Mouse (Mus musculus) heart, postnatal 14 days (tissue): ENCODE data around the gene Prl2c2. TPM values are rescaled to one million over a fixed set of nuclear protein-coding genes. Genes with fewer than 3 reads are reported as not detected.
"Not testable (repeated sequence)": the region's sequence is repeated elsewhere in the genome, so short reads cannot be mapped to it uniquely, and the experiment has no call there.

Experiments used
- DNase-seq, 2 experiments: peaks; one replicate each; pipeline ENCODE4 v3.0.0; 2021 to 2022
- intact Hi-C: fragments of 180-260 bp; cut with DNase I; formaldehyde crosslinking; loops from one replicate; pipeline ENCODE4 v1.15.1; 2025
- long read RNA-seq, 2 experiments: library from polyadenylated mRNA; stranded (forward); transcript quantifications; one replicate each; pipeline ENCODE4 v2.0.0; 2021
- total RNA-seq, 2 experiments: library from RNA; stranded (reverse); gene quantifications; 2 replicates each; pipeline ENCODE4 v1.2.3; 2021

The Prl2c2 gene
- not detected for total RNA-seq
- long read RNA-seq, experiment 1: 0 reads
- long read RNA-seq, experiment 2: 0 reads

DNA sequence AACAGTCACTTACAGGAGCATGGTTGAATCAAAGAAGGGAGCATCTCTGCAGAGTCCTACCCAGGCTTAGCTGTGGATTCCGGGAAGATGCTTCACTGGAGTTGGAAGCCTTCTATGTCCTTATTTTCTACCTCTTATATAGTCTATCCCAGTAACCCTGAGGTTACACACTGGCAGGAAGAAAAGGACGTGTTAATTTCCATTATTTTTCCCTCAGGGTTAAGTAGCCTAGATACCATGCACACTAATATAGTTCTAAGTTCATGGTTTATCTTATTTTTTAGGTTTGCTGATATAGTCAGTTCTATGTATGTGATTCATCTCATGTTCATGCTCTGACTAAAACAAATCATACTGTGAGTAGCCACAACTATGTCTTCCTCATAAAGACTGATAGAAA is at the start of gene Prl2c2:
Gene Prl2c2, minus strand, starts transcription at position 101 of the 400 bp plus-strand sequence.
- intact Hi-C loops, DNase-seq: not testable (repeated sequence)

DNA sequence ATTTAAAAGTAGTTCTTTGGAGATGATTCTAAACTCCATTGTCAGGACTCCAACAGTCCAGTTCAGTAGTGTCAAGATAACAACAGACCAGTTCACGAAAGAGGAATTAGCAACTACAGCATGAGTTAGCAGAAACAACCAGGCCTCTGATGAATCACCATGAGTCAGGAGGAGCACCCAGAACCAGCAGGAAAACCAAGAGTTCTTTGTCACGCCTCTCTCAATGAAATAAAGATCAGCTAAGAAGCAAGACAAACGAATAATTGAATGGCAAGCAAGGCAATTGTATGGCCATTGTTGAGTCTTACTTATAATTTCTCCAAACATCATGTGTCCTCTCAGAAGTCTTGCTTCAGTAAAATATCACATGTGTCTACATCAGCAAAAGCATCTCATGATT is 20.7 kb upstream of the Prl2c2 start:
- intact Hi-C loops, DNase-seq: not testable (repeated sequence)

DNA sequence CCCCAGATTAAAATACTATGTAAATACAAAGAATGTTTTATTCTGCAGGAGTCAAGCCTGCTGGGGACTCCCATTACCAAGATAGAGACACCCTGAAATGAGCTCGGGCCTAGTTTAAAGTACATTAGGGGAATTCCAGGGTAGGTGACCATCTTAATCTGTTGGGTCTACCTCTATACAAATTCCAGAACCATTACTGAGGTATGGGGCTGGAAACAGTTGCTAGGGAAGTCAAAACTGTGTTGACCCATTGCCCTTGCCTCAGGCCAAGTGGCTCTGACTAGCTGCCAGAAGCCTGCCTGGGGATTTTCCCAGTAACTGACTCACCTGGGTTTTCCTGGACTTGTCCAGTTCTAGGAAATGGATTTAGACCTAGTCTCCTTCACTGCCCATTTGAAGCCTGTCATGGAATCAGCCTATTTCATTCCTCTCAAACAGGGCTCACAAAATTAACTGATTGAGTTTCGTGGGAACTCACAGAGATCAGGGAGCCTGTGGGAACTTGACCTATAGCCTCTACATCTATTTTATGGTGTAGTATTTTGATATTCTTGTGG is 8.9 kb upstream of the Prl2c2 start:
- DNase-seq, intact Hi-C loops: not testable (repeated sequence)

Other genes with a start within 250 kb of the Prl2c2 start
- not detected for gene Prl2c3, start 205.3 kb downstream of the Prl2c2 start, total RNA-seq
- gene Prl2c5, start 177.3 kb upstream of the Prl2c2 start, total RNA-seq: not detected